Mouse (Mus musculus): ENCODE measurements around the gene Ociad1. TPM values are rescaled to one million over a fixed set of nuclear protein-coding genes. Genes with fewer than 3 reads are reported as not detected.
A peak's percentile ranks its signal among the peaks of the same experiment; 100 is the strongest.

The Ociad1 gene
- polyA plus RNA-seq, 1 experiment from 2014 or later, result 160 TPM

GRCm38 (mm10) chr5:73304507-73304906 is 11.9 kb downstream of the Ociad1 start:
- no peak overlapping the region for H3K9ac ChIP-seq (ENCODE audit: low read length)
- 72% methylated on average over 12 of the region's 12 CpGs for WGBS
- H3K27ac ChIP-seq (replicated peaks in 1 of 2; ENCODE audit: control insufficient read depth in 1 of 2, insufficient read depth in 1 of 2, low read depth in 2 of 2, low read length in 2 of 2), result no peak overlapping the region
- H3K36me3 ChIP-seq (ENCODE audit: control insufficient read depth, insufficient read depth, low read length), result peaks cover 94% of the 10 kb centered on the region
- H3K4me1 ChIP-seq (ENCODE audit: control insufficient read depth in 2 of 2, insufficient read depth in 2 of 2, low read length in 2 of 2), result no peaks in the 10 kb centered on the region
- H3K9me3 ChIP-seq (ENCODE audit: control insufficient read depth, low read length), result no peaks in the 10 kb centered on the region
- no peak overlapping the region for H3K4me2 ChIP-seq (ENCODE audit: low read length)
- no peak for ATAC-seq (ENCODE audit: insufficient number of reproducible peaks, insufficient read depth, low FRiP score, low read depth)
- H3K4me3 ChIP-seq (ENCODE audit: control insufficient read depth in 1 of 2, insufficient read depth in 1 of 2, low read depth in 1 of 2, low read length in 2 of 2), result no peak overlapping the region
- no peaks in the 10 kb centered on the region for H3K27me3 ChIP-seq (ENCODE audit: control insufficient read depth, insufficient read depth, low read length)

- peaks cover 2 to 3% of the 10 kb centered on the region in 2 experiments; a peak in 3 of 4 replicates for H3K4me1 ChIP-seq (ENCODE audit: control insufficient read depth in 2 of 2, insufficient read depth in 2 of 2, low read length in 2 of 2)
- H3K4me3 ChIP-seq (ENCODE audit: control insufficient read depth in 1 of 2, insufficient read depth in 1 of 2, low read depth in 1 of 2, low read length in 2 of 2), result no peak overlapping the region
- H3K36me3 ChIP-seq (ENCODE audit: control insufficient read depth, insufficient read depth, low read length), result peaks cover 93% of the 10 kb centered on the region
- no peaks in the 10 kb centered on the region for H3K9me3 ChIP-seq (ENCODE audit: control insufficient read depth, low read length)
- no peaks in the 10 kb centered on the region for H3K27me3 ChIP-seq (ENCODE audit: control insufficient read depth, insufficient read depth, low read length)
- H3K9ac ChIP-seq (ENCODE audit: low read length), result no peak overlapping the region
- H3K27ac ChIP-seq (replicated peaks in 1 of 2; ENCODE audit: control insufficient read depth in 1 of 2, insufficient read depth in 1 of 2, low read depth in 2 of 2, low read length in 2 of 2), result no peak overlapping the region
- WGBS, result 94% methylated on average over 6 of the region's 6 CpGs
- H3K4me2 ChIP-seq (ENCODE audit: low read length), result no peak overlapping the region
- no peak for ATAC-seq (ENCODE audit: insufficient number of reproducible peaks, insufficient read depth, low FRiP score, low read depth)
Measured at GRCm38 (mm10) chr5:73306486-73306885, 13.9 kb downstream of the Ociad1 start.

- Histone ChIP-seq H3K4me2 (ENCODE audit: low read length) (no peak overlapping the region), H3K9me3 (ENCODE audit: control insufficient read depth, low read length) (no peaks in the 10 kb centered on the region), H3K9ac (ENCODE audit: low read length) (no peak overlapping the region), H3K36me3 (ENCODE audit: control insufficient read depth, insufficient read depth, low read length) (peaks cover 93% of the 10 kb centered on the region), H3K4me3 (ENCODE audit: control insufficient read depth in 1 of 2, insufficient read depth in 1 of 2, low read depth in 1 of 2, low read length in 2 of 2) (no peak overlapping the region), H3K27me3 (ENCODE audit: control insufficient read depth, insufficient read depth, low read length) (no peaks in the 10 kb centered on the region), H3K4me1 (ENCODE audit: control insufficient read depth in 2 of 2, insufficient read depth in 2 of 2, low read length in 2 of 2) (peaks cover 3 to 5% of the 10 kb centered on the region in 2 experiments; a peak in 3 of 4 replicates), H3K27ac (replicated peaks in 1 of 2; ENCODE audit: control insufficient read depth in 1 of 2, insufficient read depth in 1 of 2, low read depth in 2 of 2, low read length in 2 of 2) (no peak overlapping the region)
- 91% methylated on average over 3 of the region's 3 CpGs for WGBS
- ATAC-seq (ENCODE audit: insufficient number of reproducible peaks, insufficient read depth, low FRiP score, low read depth), result no peak
Measured at GRCm38 (mm10) chr5:73307297-73307696, 14.7 kb downstream of the Ociad1 start.

- H3K4me1 ChIP-seq (ENCODE audit: control insufficient read depth in 2 of 2, insufficient read depth in 2 of 2, low read length in 2 of 2), result peaks cover 3 to 5% of the 10 kb centered on the region in 2 experiments; a peak in 3 of 4 replicates
- no peak overlapping the region for H3K27ac ChIP-seq (replicated peaks in 1 of 2; ENCODE audit: control insufficient read depth in 1 of 2, insufficient read depth in 1 of 2, low read depth in 2 of 2, low read length in 2 of 2)
- peaks cover 96% of the 10 kb centered on the region for H3K36me3 ChIP-seq (ENCODE audit: control insufficient read depth, insufficient read depth, low read length)
- ATAC-seq (ENCODE audit: insufficient number of reproducible peaks, insufficient read depth, low FRiP score, low read depth), result no peak
- no peak overlapping the region for H3K9ac ChIP-seq (ENCODE audit: low read length)
- no peak overlapping the region for H3K4me2 ChIP-seq (ENCODE audit: low read length)
- no peaks in the 10 kb centered on the region for H3K27me3 ChIP-seq (ENCODE audit: control insufficient read depth, insufficient read depth, low read length)
- H3K4me3 ChIP-seq (ENCODE audit: control insufficient read depth in 1 of 2, insufficient read depth in 1 of 2, low read depth in 1 of 2, low read length in 2 of 2), result no peak overlapping the region
- whole genome bisulfite sequencing, result 70% methylated on average over 4 of the region's 4 CpGs
- no peaks in the 10 kb centered on the region for H3K9me3 ChIP-seq (ENCODE audit: control insufficient read depth, low read length)
Measured at GRCm38 (mm10) chr5:73309496-73309895, 16.9 kb downstream of the Ociad1 start.

- 83% methylated on average over 1 of the region's 1 CpGs for WGBS
- Histone ChIP-seq H3K9me3 (ENCODE audit: control insufficient read depth, low read length) (no peaks in the 10 kb centered on the region), H3K4me1 (ENCODE audit: control insufficient read depth in 2 of 2, insufficient read depth in 2 of 2, low read length in 2 of 2) (peaks cover 3 to 7% of the 10 kb centered on the region in 2 experiments), H3K27ac (replicated peaks in 1 of 2; ENCODE audit: control insufficient read depth in 1 of 2, insufficient read depth in 1 of 2, low read depth in 2 of 2, low read length in 2 of 2) (peak overlapping the region in 1 of 2 experiments; percentile 25; a peak in 1 of 4 replicates), H3K9ac (ENCODE audit: low read length) (no peak overlapping the region), H3K27me3 (ENCODE audit: control insufficient read depth, insufficient read depth, low read length) (no peaks in the 10 kb centered on the region), H3K4me3 (ENCODE audit: control insufficient read depth in 1 of 2, insufficient read depth in 1 of 2, low read depth in 1 of 2, low read length in 2 of 2) (no peak overlapping the region), H3K4me2 (ENCODE audit: low read length) (no peak overlapping the region), H3K36me3 (ENCODE audit: control insufficient read depth, insufficient read depth, low read length) (peaks cover 93% of the 10 kb centered on the region)
- ATAC-seq (ENCODE audit: insufficient number of reproducible peaks, insufficient read depth, low FRiP score, low read depth), result no peak
Measured at GRCm38 (mm10) chr5:73310401-73310800, 17.8 kb downstream of the Ociad1 start.

GRCm38 (mm10) chr5:73311458-73311857 is 18.9 kb downstream of the Ociad1 start:
- no peaks in the 10 kb centered on the region for H3K9me3 ChIP-seq (ENCODE audit: control insufficient read depth, low read length)
- 18% methylated on average over 5 of the region's 5 CpGs for WGBS
- peaks cover 93% of the 10 kb centered on the region for H3K36me3 ChIP-seq (ENCODE audit: control insufficient read depth, insufficient read depth, low read length)
- H3K9ac ChIP-seq (ENCODE audit: low read length), result no peak overlapping the region; the same call in 1 of the 2 replicates
- H3K4me2 ChIP-seq (ENCODE audit: low read length), result no peak overlapping the region
- H3K4me3 ChIP-seq (ENCODE audit: control insufficient read depth in 1 of 2, insufficient read depth in 1 of 2, low read depth in 1 of 2, low read length in 2 of 2), result no peak overlapping the region
- peaks cover 5 to 18% of the 10 kb centered on the region in 2 experiments for H3K4me1 ChIP-seq (ENCODE audit: control insufficient read depth in 2 of 2, insufficient read depth in 2 of 2, low read length in 2 of 2)
- peak; percentile 43; the same call in 1 of the 2 replicates for ATAC-seq (ENCODE audit: insufficient number of reproducible peaks, insufficient read depth, low FRiP score, low read depth)
- no peaks in the 10 kb centered on the region for H3K27me3 ChIP-seq (ENCODE audit: control insufficient read depth, insufficient read depth, low read length)
- H3K27ac ChIP-seq (replicated peaks in 1 of 2; ENCODE audit: control insufficient read depth in 1 of 2, insufficient read depth in 1 of 2, low read depth in 2 of 2, low read length in 2 of 2), result peak overlapping the region; percentile 59 to 74; a peak in 3 of 4 replicates

GRCm38 (mm10) chr5:73313591-73313990 is 21.0 kb downstream of the Ociad1 start:
- WGBS, result 79% methylated on average over 10 of the region's 10 CpGs

GRCm38 (mm10) chr5:73314654-73315053 is 22.1 kb downstream of the Ociad1 start:
- Histone ChIP-seq H3K36me3 (ENCODE audit: control insufficient read depth, insufficient read depth, low read length) (peaks cover 74% of the 10 kb centered on the region), H3K27ac (replicated peaks in 1 of 2; ENCODE audit: control insufficient read depth in 1 of 2, insufficient read depth in 1 of 2, low read depth in 2 of 2, low read length in 2 of 2) (no peak overlapping the region), H3K4me2 (ENCODE audit: low read length) (no peak overlapping the region), H3K4me1 (ENCODE audit: control insufficient read depth in 2 of 2, insufficient read depth in 2 of 2, low read length in 2 of 2) (peaks cover 5 to 20% of the 10 kb centered on the region in 2 experiments), H3K4me3 (ENCODE audit: control insufficient read depth in 1 of 2, insufficient read depth in 1 of 2, low read depth in 1 of 2, low read length in 2 of 2) (no peak overlapping the region), H3K9me3 (ENCODE audit: control insufficient read depth, low read length) (no peaks in the 10 kb centered on the region), H3K9ac (ENCODE audit: low read length) (no peak overlapping the region), H3K27me3 (ENCODE audit: control insufficient read depth, insufficient read depth, low read length) (no peaks in the 10 kb centered on the region)
- WGBS, result 96% methylated on average over 2 of the region's 2 CpGs
- ATAC-seq (ENCODE audit: insufficient number of reproducible peaks, insufficient read depth, low FRiP score, low read depth), result no peak

More at GRCm38 (mm10) chr5:73313591-73313990, 21.0 kb downstream of the Ociad1 start:
- Histone ChIP-seq H3K4me1 (ENCODE audit: control insufficient read depth in 2 of 2, insufficient read depth in 2 of 2, low read length in 2 of 2) (peaks cover 5 to 20% of the 10 kb centered on the region in 2 experiments), H3K4me3 (ENCODE audit: control insufficient read depth in 1 of 2, insufficient read depth in 1 of 2, low read depth in 1 of 2, low read length in 2 of 2) (no peak overlapping the region), H3K9ac (ENCODE audit: low read length) (no peak overlapping the region), H3K4me2 (ENCODE audit: low read length) (no peak overlapping the region), H3K9me3 (ENCODE audit: control insufficient read depth, low read length) (no peaks in the 10 kb centered on the region), H3K36me3 (ENCODE audit: control insufficient read depth, insufficient read depth, low read length) (peaks cover 83% of the 10 kb centered on the region), H3K27ac (replicated peaks in 1 of 2; ENCODE audit: control insufficient read depth in 1 of 2, insufficient read depth in 1 of 2, low read depth in 2 of 2, low read length in 2 of 2) (no peak overlapping the region), H3K27me3 (ENCODE audit: control insufficient read depth, insufficient read depth, low read length) (no peaks in the 10 kb centered on the region)
- no peak for ATAC-seq (ENCODE audit: insufficient number of reproducible peaks, insufficient read depth, low FRiP score, low read depth)
